Mouse (Mus musculus) left cerebral cortex, adult 2 months (tissue): ENCODE data around the gene Zfp933. TPM values are rescaled to one million over a fixed set of nuclear protein-coding genes. Genes with fewer than 3 reads are reported as not detected.
"Not testable (repeated sequence)": the region's sequence is repeated elsewhere in the genome, so short reads cannot be mapped to it uniquely, and the experiment has no call there.

Experiments
- DNase-seq, 2 experiments: peaks; one replicate each; pipeline ENCODE4 v3.0.0; 2021 to 2022; ENCODE audit warnings: low spot score in 2 of 2, mixed read lengths in 1 of 2; ENCODE audit errors: extremely low spot score in 1 of 2
- H3K27ac ChIP-seq: fragments of 200-600 bp; 2 replicates; pipeline ENCODE4 v1.8.1; 2022
- H3K4me3 ChIP-seq: fragments of 200-600 bp; 2 replicates; pipeline ENCODE4 v1.8.1; 2022
- CTCF ChIP-seq: fragments of 200-600 bp; IDR thresholded peaks from 2 replicates; pipeline ENCODE4 v1.8.1; 2022; ENCODE audit warnings: antibody characterized with exemption, mild to moderate bottlenecking, moderate library complexity
- intact Hi-C: fragments of 180-260 bp; cut with DNase I; formaldehyde crosslinking; loops from one replicate; pipeline ENCODE4 v1.15.1; 2025
- total RNA-seq, 2 experiments: library from RNA; stranded (reverse); gene quantifications; 2 replicates each; pipeline ENCODE4 v1.2.3; 2021

The Zfp933 gene
- total RNA-seq, 2 experiments from 2014 or later: 18.2 to 21.5 TPM

- intact Hi-C loops: no loop called here
- Histone ChIP-seq H3K4me3 (no peak overlapping the region), H3K27ac (no peak overlapping the region)
- TF ChIP-seq CTCF: no peak
- no peak for DNase-seq
Observed at GRCm38 (mm10) chr4:147842871-147843270, 5.3 kb downstream of the Zfp933 start.

- DNase-seq, H3K27ac ChIP-seq, intact Hi-C loops, H3K4me3 ChIP-seq: not testable (repeated sequence)
Observed at GRCm38 (mm10) chr4:147839282-147839681, 8.9 kb downstream of the Zfp933 start.

- Histone ChIP-seq H3K4me3 (no peak overlapping the region), H3K27ac (no peak overlapping the region)
- no peak for TF ChIP-seq CTCF
- intact Hi-C loops: no loop called here
- no peak for DNase-seq
Observed at GRCm38 (mm10) chr4:147824389-147824788, 23.8 kb downstream of the Zfp933 start.

- DNase-seq, intact Hi-C loops, H3K27ac ChIP-seq, H3K4me3 ChIP-seq: not testable (repeated sequence)
Observed at GRCm38 (mm10) chr4:147821414-147821813, 26.8 kb downstream of the Zfp933 start.

- H3K27ac ChIP-seq, DNase-seq, intact Hi-C loops, H3K4me3 ChIP-seq: not testable (repeated sequence)
Observed at GRCm38 (mm10) chr4:147819659-147820058, 28.5 kb downstream of the Zfp933 start.

GRCm38 (mm10) chr4:147814592-147815167 lies 33.5 kb downstream of the Zfp933 start:
- TF ChIP-seq CTCF: peak; percentile 56
- intact Hi-C loops: no loop called here

GRCm38 (mm10) chr4:147813249-147813765 lies 34.9 kb downstream of the Zfp933 start:
- Histone ChIP-seq H3K4me3 (no peak overlapping the region), H3K27ac (no peak overlapping the region)
- no peak for TF ChIP-seq CTCF
- intact Hi-C loops: no loop called here
- DNase-seq: no peak

More at GRCm38 (mm10) chr4:147814592-147815167, 33.5 kb downstream of the Zfp933 start:
- no peak for DNase-seq
- no peak overlapping the region for H3K27ac ChIP-seq
- no peak overlapping the region for H3K4me3 ChIP-seq

GRCm38 (mm10) chr4:147809966-147810304 lies 38.2 kb downstream of the Zfp933 start:
- intact Hi-C loops, H3K27ac ChIP-seq, H3K4me3 ChIP-seq, DNase-seq: not testable (repeated sequence)

GRCm38 (mm10) chr4:147809292-147809965 lies 38.7 kb downstream of the Zfp933 start, which contains the start of gene Zfp984:
Gene Zfp984 (minus strand): TSS chr4:147809788.
- intact Hi-C loops, DNase-seq, H3K27ac ChIP-seq: not testable (repeated sequence)
- peak within 1 kb of the TSS; percentile 21 for H3K4me3 ChIP-seq

- intact Hi-C loops, H3K27ac ChIP-seq, DNase-seq, H3K4me3 ChIP-seq: not testable (repeated sequence)
Observed at GRCm38 (mm10) chr4:147808483-147808882, 39.7 kb downstream of the Zfp933 start.

GRCm38 (mm10) chr4:147795308-147795707 lies 52.9 kb downstream of the Zfp933 start:
- H3K4me3 ChIP-seq, DNase-seq, H3K27ac ChIP-seq, intact Hi-C loops: not testable (repeated sequence)

GRCm38 (mm10) chr4:147794026-147794665 lies 54.0 kb downstream of the Zfp933 start:
- H3K27ac ChIP-seq, DNase-seq, H3K4me3 ChIP-seq, intact Hi-C loops: not testable (repeated sequence)

- DNase-seq, intact Hi-C loops, H3K27ac ChIP-seq: not testable (repeated sequence)
Observed at GRCm38 (mm10) chr4:147793390-147793916, 54.7 kb downstream of the Zfp933 start.

GRCm38 (mm10) chr4:147791729-147792128 lies 56.4 kb downstream of the Zfp933 start:
- intact Hi-C loops, DNase-seq, H3K27ac ChIP-seq, H3K4me3 ChIP-seq: not testable (repeated sequence)

More at GRCm38 (mm10) chr4:147793390-147793916, 54.7 kb downstream of the Zfp933 start:
- not testable (repeated sequence) for H3K4me3 ChIP-seq
